Mouse (Mus musculus) heart, embryonic 12.5 days (tissue): ENCODE results near the gene Krt87. TPM values are rescaled to one million over a fixed set of nuclear protein-coding genes. Genes with fewer than 3 reads are reported as not detected.

Experiments
- ATAC-seq: fragments of 200-750 bp; cut with Nextera tagmentation; 2 replicates; pipeline ENCODE4 v1.8.0; 2017; ENCODE audit warnings: moderate TSS enrichment, moderate library complexity; ENCODE audit not compliant: insufficient number of reproducible peaks, low FRiP score
- H3K27ac ChIP-seq: fragments of 300-500 bp; sonication (generic); 2 replicates; pipeline ENCODE4 v1.5.1; 2016; ENCODE audit warnings: mild to moderate bottlenecking, moderate library complexity; ENCODE audit not compliant: poor library complexity, severe bottlenecking
- H3K27me3 ChIP-seq: fragments of 300-500 bp; sonication (generic); replicated peaks from 2 replicates; pipeline ENCODE4 v1.6.1; 2016; ENCODE audit warnings: mild to moderate bottlenecking, moderate library complexity
- H3K36me3 ChIP-seq: fragments of 300-500 bp; sonication (generic); 2 replicates; pipeline ENCODE4 v1.6.1; 2016; ENCODE audit warnings: mild to moderate bottlenecking, moderate library complexity
- H3K4me1 ChIP-seq: fragments of 300-500 bp; sonication (generic); replicated peaks from 2 replicates; pipeline ENCODE4 v1.6.1; 2016; ENCODE audit warnings: mild to moderate bottlenecking
- H3K4me2 ChIP-seq: fragments of 300-500 bp; sonication (generic); 2 replicates; pipeline ENCODE4 v1.6.1; 2016; ENCODE audit warnings: mild to moderate bottlenecking, moderate library complexity
- H3K4me3 ChIP-seq: fragments of 300-500 bp; sonication (generic); 2 replicates; pipeline ENCODE4 v1.5.1; 2016; ENCODE audit warnings: mild to moderate bottlenecking
- H3K9ac ChIP-seq: fragments of 300-500 bp; sonication (generic); 2 replicates; pipeline ENCODE4 v1.6.1; 2016; ENCODE audit warnings: mild to moderate bottlenecking, moderate library complexity
- H3K9me3 ChIP-seq: fragments of 300-500 bp; sonication (generic); replicated peaks from 2 replicates; pipeline ENCODE4 v1.6.1; 2016; ENCODE audit warnings: mild to moderate bottlenecking, moderate library complexity
- WGBS: fragments of 180-500 bp; shearing (Covaris S2); methylation state at CpG from one replicate; pipeline ENCODE4 v1.1.7; 2016; 5-methylcytosine and 5-hydroxymethylcytosine counted together
- polyA plus RNA-seq: library from polyadenylated mRNA; unstranded; fragments of >200 nt; fragmentation: Nextera tagmentation; extraction: Ambion mirVana; gene quantifications from 2 replicates; pipeline ENCODE4 v1.2.1, GENCODE M21; 2016

Gene Krt87
- polyA plus RNA-seq, 1 experiment from 2014 or later: not detected

DNA sequence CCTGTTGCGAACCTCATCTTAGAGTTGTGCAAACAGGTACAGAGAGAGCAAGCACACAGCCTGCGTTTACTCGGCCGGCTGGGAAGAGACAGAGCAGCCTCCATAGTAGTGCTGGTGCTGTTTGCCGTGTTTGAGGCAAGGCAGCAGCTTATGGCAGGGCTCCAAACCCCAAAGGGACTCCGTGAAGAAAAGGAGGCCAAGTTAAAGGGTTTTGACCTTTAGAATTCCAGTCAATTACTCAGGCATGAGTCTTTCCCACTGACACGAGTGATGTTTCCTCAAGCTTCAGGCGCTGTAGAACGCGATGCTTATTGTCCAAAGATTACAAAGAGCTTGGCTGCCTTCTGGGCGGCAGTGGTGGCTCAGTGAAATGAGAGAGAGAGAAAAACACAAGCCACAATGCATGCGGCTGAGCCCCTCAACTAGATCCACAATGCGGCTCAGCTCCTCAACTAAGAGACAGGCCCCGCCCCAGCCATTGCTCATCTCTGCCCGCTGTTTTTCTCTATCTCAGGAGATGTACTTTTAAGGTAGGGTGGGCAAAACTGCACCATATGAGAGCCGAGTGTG lies 19.8 kb upstream of the Krt87 start:
- H3K9me3 ChIP-seq: peaks cover 3% of the 10 kb centered on the region; the same call in 1 of the 2 replicates
- H3K27ac ChIP-seq: no peak overlapping the region
- H3K9ac ChIP-seq: no peak overlapping the region
- H3K36me3 ChIP-seq: no peaks in the 10 kb centered on the region
- H3K27me3 ChIP-seq: peaks cover 16% of the 10 kb centered on the region
- no peak overlapping the region for H3K4me3 ChIP-seq
- H3K4me2 ChIP-seq: no peak overlapping the region
- H3K4me1 ChIP-seq: 0 out of 2 replicates have a peak, but pooled peaks cover under 1% of the 10 kb centered on the region
- ATAC-seq: no peak
- 73% methylated on average over 16 of the region's 16 CpGs for WGBS

GRCm38 (mm10) chr15:101455891-101456290 lies 17.3 kb upstream of the Krt87 start:
- no peak for ATAC-seq
- no peaks in the 10 kb centered on the region for H3K36me3 ChIP-seq
- 80% methylated on average over 6 of the region's 6 CpGs for WGBS
- H3K4me1 ChIP-seq: 0 out of 2 replicates have a peak, but pooled peaks cover 5% of the 10 kb centered on the region
- H3K4me3 ChIP-seq: no peak overlapping the region
- no peak overlapping the region for H3K9ac ChIP-seq
- no peak overlapping the region for H3K4me2 ChIP-seq
- 0 out of 2 replicates have a peak, but pooled peaks cover 5% of the 10 kb centered on the region for H3K27me3 ChIP-seq
- H3K27ac ChIP-seq: no peak overlapping the region
- H3K9me3 ChIP-seq: peaks cover 3% of the 10 kb centered on the region; the same call in 1 of the 2 replicates

- Histone ChIP-seq H3K9me3 (peaks cover 3% of the 10 kb centered on the region; the same call in 1 of the 2 replicates), H3K9ac (no peak overlapping the region), H3K27me3 (0 out of 2 replicates have a peak, but pooled peaks cover 5% of the 10 kb centered on the region), H3K4me3 (no peak overlapping the region), H3K4me1 (0 out of 2 replicates have a peak, but pooled peaks cover 5% of the 10 kb centered on the region), H3K36me3 (no peaks in the 10 kb centered on the region), H3K4me2 (no peak overlapping the region), H3K27ac (no peak overlapping the region)
- 68% methylated on average over 2 of the region's 2 CpGs for WGBS
- ATAC-seq: no peak
These were observed 16.7 kb upstream of the Krt87 start for GRCm38 (mm10) chr15:101455292-101455691.

GRCm38 (mm10) chr15:101454774-101455173 lies 16.2 kb upstream of the Krt87 start:
- Histone ChIP-seq H3K27ac (no peak overlapping the region), H3K4me2 (no peak overlapping the region), H3K4me3 (no peak overlapping the region), H3K27me3 (0 out of 2 replicates have a peak, but pooled peaks cover 5% of the 10 kb centered on the region), H3K9ac (no peak overlapping the region), H3K4me1 (0 out of 2 replicates have a peak, but pooled peaks cover 5% of the 10 kb centered on the region), H3K36me3 (no peaks in the 10 kb centered on the region), H3K9me3 (peaks cover 3% of the 10 kb centered on the region; the same call in 1 of the 2 replicates)
- ATAC-seq: no peak
- WGBS: 84% methylated on average over 8 of the region's 8 CpGs

DNA sequence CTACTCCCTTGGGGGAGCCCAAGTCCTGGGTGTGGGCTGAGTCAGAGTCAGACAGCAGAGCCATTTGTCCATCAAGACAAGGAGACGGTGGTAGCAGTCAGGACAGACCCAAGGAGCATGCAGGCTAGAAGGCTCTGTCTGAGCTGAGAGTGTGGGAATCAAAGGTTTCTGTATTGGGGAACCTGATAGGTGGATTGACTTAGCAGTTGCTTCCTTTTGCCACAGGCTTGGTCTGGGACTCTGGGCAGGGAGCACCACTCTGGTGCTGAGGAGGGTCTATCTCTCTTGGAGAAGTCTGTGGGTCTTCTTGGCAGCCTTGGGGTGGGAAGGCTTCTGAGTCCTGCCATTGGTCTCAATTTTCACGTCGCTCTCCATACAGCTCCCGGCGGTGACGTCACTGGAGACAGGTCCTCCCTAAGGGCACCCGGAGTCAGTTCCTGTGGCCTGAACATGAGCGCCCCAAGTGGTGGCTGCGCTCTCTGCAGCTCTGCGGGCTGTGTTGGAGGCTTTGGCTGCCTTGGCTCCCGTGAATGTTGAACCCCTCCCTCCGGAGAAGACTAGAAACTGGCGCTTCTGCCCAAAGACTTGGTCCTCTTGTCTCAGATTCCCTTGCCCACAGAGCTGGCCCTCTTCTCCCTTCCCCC lies 14.6 kb upstream of the Krt87 start:
- Histone ChIP-seq H3K4me2 (peak overlapping the region; percentile 34; the same call in 1 of the 2 replicates), H3K4me3 (no peak overlapping the region), H3K9ac (no peak overlapping the region), H3K4me1 (0 out of 2 replicates have a peak, but pooled peaks cover 5% of the 10 kb centered on the region), H3K27me3 (0 out of 2 replicates have a peak, but pooled peaks cover 5% of the 10 kb centered on the region), H3K27ac (no peak overlapping the region), H3K9me3 (peaks cover 3% of the 10 kb centered on the region; the same call in 1 of the 2 replicates), H3K36me3 (no peaks in the 10 kb centered on the region)
- WGBS: 3% methylated on average over 13 of the region's 13 CpGs
- 0 out of 2 replicates have a peak, but pooled peaks have one; percentile 36 for ATAC-seq

GRCm38 (mm10) chr15:101447444-101447843 lies 8.8 kb upstream of the Krt87 start, which contains the start of gene Krt88:
Krt88 (plus strand) TSS chr15:101447744.
- H3K4me3 ChIP-seq: no peak within 1 kb of the TSS
- no peaks in the 10 kb centered on the region for H3K4me1 ChIP-seq
- H3K9ac ChIP-seq: no peak within 1 kb of the TSS
- no peaks in the 10 kb centered on the region for H3K36me3 ChIP-seq
- H3K27me3 ChIP-seq: peaks cover 6% of the 10 kb centered on the region; the same call in 1 of the 2 replicates
- no peaks in the 10 kb centered on the region for H3K9me3 ChIP-seq
- no peak within 1 kb of the TSS for H3K27ac ChIP-seq
- 69% methylated on average over 2 of the region's 2 CpGs for WGBS
- no peak for ATAC-seq
- peak within 1 kb of the TSS; percentile 8; the same call in 1 of the 2 replicates for H3K4me2 ChIP-seq

DNA sequence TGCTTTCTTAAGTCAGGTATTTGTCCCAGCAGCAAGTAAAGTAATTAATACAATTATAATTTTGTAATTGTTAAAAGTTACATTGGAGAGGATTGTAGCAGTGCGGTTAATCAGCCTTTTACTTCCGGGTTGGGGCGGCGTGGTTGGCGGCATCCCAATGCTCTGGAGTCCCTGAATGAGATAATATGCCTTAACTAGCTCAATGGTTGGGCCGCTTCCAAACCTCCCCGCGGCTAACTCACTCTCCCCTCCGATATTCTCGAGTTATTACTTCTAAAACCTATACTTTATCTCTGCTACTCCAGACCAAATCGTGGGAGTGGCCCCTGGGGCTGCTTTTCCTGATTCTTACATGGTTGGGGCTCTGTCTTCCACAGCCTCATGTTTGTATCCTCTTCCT lies 8.0 kb upstream of the Krt87 start:
- no peak for ATAC-seq
- Histone ChIP-seq H3K27me3 (peaks cover 4% of the 10 kb centered on the region; the same call in 1 of the 2 replicates), H3K9ac (no peak overlapping the region), H3K36me3 (no peaks in the 10 kb centered on the region), H3K4me2 (peak overlapping the region; percentile 8; the same call in 1 of the 2 replicates), H3K4me3 (no peak overlapping the region), H3K27ac (no peak overlapping the region), H3K9me3 (no peaks in the 10 kb centered on the region), H3K4me1 (no peaks in the 10 kb centered on the region)
- WGBS: 57% methylated on average over 11 of the region's 11 CpGs

GRCm38 (mm10) chr15:101440837-101441236 lies 2.2 kb upstream of the Krt87 start:
- no peak for ATAC-seq
- H3K27me3 ChIP-seq: peaks cover 43% of the 10 kb centered on the region
- H3K4me3 ChIP-seq: no peak overlapping the region
- H3K4me1 ChIP-seq: peaks cover 5% of the 10 kb centered on the region; the same call in 1 of the 2 replicates
- no peaks in the 10 kb centered on the region for H3K36me3 ChIP-seq
- no peak overlapping the region for H3K9ac ChIP-seq
- H3K9me3 ChIP-seq: no peaks in the 10 kb centered on the region
- WGBS: 61% methylated on average over 4 of the region's 4 CpGs
- H3K27ac ChIP-seq: no peak overlapping the region
- no peak overlapping the region for H3K4me2 ChIP-seq

GRCm38 (mm10) chr15:101436611-101437010 lies 2.0 kb downstream of the Krt87 start:
- 83% methylated on average over 7 of the region's 7 CpGs for WGBS
- Histone ChIP-seq H3K9me3 (no peaks in the 10 kb centered on the region), H3K4me3 (no peak overlapping the region), H3K27me3 (peaks cover 62% of the 10 kb centered on the region), H3K36me3 (no peaks in the 10 kb centered on the region), H3K9ac (no peak overlapping the region), H3K4me1 (peaks cover 5% of the 10 kb centered on the region; the same call in 1 of the 2 replicates), H3K4me2 (no peak overlapping the region), H3K27ac (no peak overlapping the region)
- ATAC-seq: no peak

GRCm38 (mm10) chr15:101424914-101425313 lies 13.7 kb downstream of the Krt87 start:
- H3K27me3 ChIP-seq: peaks cover 36% of the 10 kb centered on the region
- no peak overlapping the region for H3K27ac ChIP-seq
- H3K9me3 ChIP-seq: no peaks in the 10 kb centered on the region
- WGBS: 19% methylated on average over 5 of the region's 5 CpGs
- H3K36me3 ChIP-seq: no peaks in the 10 kb centered on the region
- peaks cover 4% of the 10 kb centered on the region for H3K4me1 ChIP-seq
- H3K4me2 ChIP-seq: no peak overlapping the region
- no peak for ATAC-seq
- no peak overlapping the region; the same call in 1 of the 2 replicates for H3K9ac ChIP-seq
- H3K4me3 ChIP-seq: no peak overlapping the region

- Histone ChIP-seq H3K36me3 (no peaks in the 10 kb centered on the region), H3K9me3 (no peaks in the 10 kb centered on the region), H3K4me3 (no peak overlapping the region), H3K27ac (no peak overlapping the region), H3K9ac (no peak overlapping the region), H3K27me3 (peaks cover 22% of the 10 kb centered on the region), H3K4me2 (no peak overlapping the region), H3K4me1 (peaks cover 4% of the 10 kb centered on the region)
- no peak for ATAC-seq
- WGBS: 50% methylated on average over 6 of the region's 6 CpGs
These were observed 17.7 kb downstream of the Krt87 start for GRCm38 (mm10) chr15:101420903-101421302.
